Mouse (Mus musculus): ENCODE data around the gene Dhfr. TPM values are rescaled to one million over a fixed set of nuclear protein-coding genes. Genes with fewer than 3 reads are reported as not detected.

Dhfr gene
- polyA plus RNA-seq, 1 experiment from 2014 or later, result 5.5 TPM

GRCm38 (mm10) chr13:92330621-92331020 is 23.9 kb upstream of the Dhfr start:
- no peak overlapping the region for H3K4me2 ChIP-seq (replicated peaks; ENCODE audit: low read depth)
- no peaks in the 10 kb centered on the region for H3K9me3 ChIP-seq (ENCODE audit: control insufficient read depth, low read length)
- 0 out of 2 replicates have a peak, but pooled peaks cover 3% of the 10 kb centered on the region for H3K36me3 ChIP-seq (ENCODE audit: control insufficient read depth, insufficient read depth, low read length)
- ATAC-seq (ENCODE audit: low FRiP score, low TSS enrichment), result no peak
- TF ChIP-seq CTCF (IDR thresholded peaks at IDR 0.05; ENCODE audit: low read depth) (no peak), EP300 (optimal IDR thresholded peaks at IDR 0.05) (no peak)
- H3K4me1 ChIP-seq (replicated peaks; ENCODE audit: control insufficient read depth, insufficient read depth), result no peaks in the 10 kb centered on the region
- H3K9ac ChIP-seq (ENCODE audit: low read length), result no peak overlapping the region
- DNase-seq (ENCODE audit: low spot score), result no peak
- 91% methylated on average over 3 of the region's 3 CpGs for WGBS
- no peak overlapping the region for H3K4me3 ChIP-seq (ENCODE audit: low read depth, low read length)
- no peak overlapping the region for H3K27ac ChIP-seq (replicated peaks)
- H3K27me3 ChIP-seq (ENCODE audit: control insufficient read depth, insufficient read depth, low read length), result no peaks in the 10 kb centered on the region

DNA sequence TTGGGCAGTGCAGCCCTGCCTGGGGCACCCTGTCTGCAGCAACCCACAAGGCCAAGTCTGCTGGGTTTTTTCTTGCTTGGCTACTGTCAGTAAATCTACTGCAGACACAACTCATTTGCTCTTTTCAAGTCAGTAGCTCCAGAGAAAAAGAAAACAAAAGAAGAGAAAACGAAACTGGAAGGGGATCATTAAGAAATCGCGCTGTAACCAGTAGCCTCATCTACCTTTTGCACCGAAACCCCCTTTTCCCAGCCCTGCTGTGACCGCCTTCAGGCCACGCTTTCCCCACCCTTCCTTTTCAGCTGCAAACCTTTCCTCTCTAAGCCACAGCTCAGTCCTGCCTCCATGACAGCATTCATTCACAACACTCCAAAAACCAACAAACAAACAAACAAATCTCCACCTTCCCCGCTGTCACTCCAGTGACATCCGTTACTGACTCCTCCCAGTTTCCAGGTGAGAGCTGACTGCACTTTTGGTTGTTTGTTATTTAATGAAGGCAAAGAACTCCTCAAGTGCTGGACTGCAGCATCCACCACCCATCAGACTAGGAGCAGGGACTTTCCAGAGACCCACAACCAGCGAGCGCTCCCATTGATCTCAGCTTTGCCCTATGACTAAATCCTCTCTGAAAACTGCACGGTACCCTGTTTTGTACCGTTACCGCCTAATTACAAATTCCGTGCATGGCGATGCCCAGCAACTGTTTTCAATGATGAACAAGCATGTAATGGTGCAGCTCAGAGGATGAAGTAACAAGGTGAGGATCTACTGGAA is 22.2 kb upstream of the Dhfr start:
- ATAC-seq (ENCODE audit: low FRiP score, low TSS enrichment) (no peak), DNase-seq (ENCODE audit: low spot score) (no peak)
- Histone ChIP-seq H3K27me3 (ENCODE audit: control insufficient read depth, insufficient read depth, low read length) (no peaks in the 10 kb centered on the region), H3K27ac (replicated peaks) (no peak overlapping the region), H3K36me3 (ENCODE audit: control insufficient read depth, insufficient read depth, low read length) (0 out of 2 replicates have a peak, but pooled peaks cover 3% of the 10 kb centered on the region), H3K9ac (ENCODE audit: low read length) (no peak overlapping the region), H3K4me3 (ENCODE audit: low read depth, low read length) (no peak overlapping the region), H3K9me3 (ENCODE audit: control insufficient read depth, low read length) (no peaks in the 10 kb centered on the region), H3K4me1 (replicated peaks; ENCODE audit: control insufficient read depth, insufficient read depth) (no peaks in the 10 kb centered on the region), H3K4me2 (replicated peaks; ENCODE audit: low read depth) (no peak overlapping the region)
- 85% methylated on average over 15 of the region's 15 CpGs for WGBS
- TF ChIP-seq EP300 (optimal IDR thresholded peaks at IDR 0.05) (no peak), CTCF (IDR thresholded peaks at IDR 0.05; ENCODE audit: low read depth) (no peak)

GRCm38 (mm10) chr13:92336857-92337256 is 17.7 kb upstream of the Dhfr start:
- H3K27ac ChIP-seq (replicated peaks), result no peak overlapping the region
- H3K9me3 ChIP-seq (ENCODE audit: control insufficient read depth, low read length), result no peaks in the 10 kb centered on the region
- DNase-seq (ENCODE audit: low spot score) (no peak), ATAC-seq (ENCODE audit: low FRiP score, low TSS enrichment) (no peak)
- H3K4me1 ChIP-seq (replicated peaks; ENCODE audit: control insufficient read depth, insufficient read depth), result no peaks in the 10 kb centered on the region
- H3K4me3 ChIP-seq (ENCODE audit: low read depth, low read length), result no peak overlapping the region
- no peak overlapping the region for H3K4me2 ChIP-seq (replicated peaks; ENCODE audit: low read depth)
- H3K27me3 ChIP-seq (ENCODE audit: control insufficient read depth, insufficient read depth, low read length), result no peaks in the 10 kb centered on the region
- H3K9ac ChIP-seq (ENCODE audit: low read length), result no peak overlapping the region
- 86% methylated on average over 1 of the region's 1 CpGs for WGBS
- TF ChIP-seq CTCF (IDR thresholded peaks at IDR 0.05; ENCODE audit: low read depth) (no peak), EP300 (optimal IDR thresholded peaks at IDR 0.05) (no peak)
- peaks cover 3% of the 10 kb centered on the region; the same call in 1 of the 2 replicates for H3K36me3 ChIP-seq (ENCODE audit: control insufficient read depth, insufficient read depth, low read length)

DNA sequence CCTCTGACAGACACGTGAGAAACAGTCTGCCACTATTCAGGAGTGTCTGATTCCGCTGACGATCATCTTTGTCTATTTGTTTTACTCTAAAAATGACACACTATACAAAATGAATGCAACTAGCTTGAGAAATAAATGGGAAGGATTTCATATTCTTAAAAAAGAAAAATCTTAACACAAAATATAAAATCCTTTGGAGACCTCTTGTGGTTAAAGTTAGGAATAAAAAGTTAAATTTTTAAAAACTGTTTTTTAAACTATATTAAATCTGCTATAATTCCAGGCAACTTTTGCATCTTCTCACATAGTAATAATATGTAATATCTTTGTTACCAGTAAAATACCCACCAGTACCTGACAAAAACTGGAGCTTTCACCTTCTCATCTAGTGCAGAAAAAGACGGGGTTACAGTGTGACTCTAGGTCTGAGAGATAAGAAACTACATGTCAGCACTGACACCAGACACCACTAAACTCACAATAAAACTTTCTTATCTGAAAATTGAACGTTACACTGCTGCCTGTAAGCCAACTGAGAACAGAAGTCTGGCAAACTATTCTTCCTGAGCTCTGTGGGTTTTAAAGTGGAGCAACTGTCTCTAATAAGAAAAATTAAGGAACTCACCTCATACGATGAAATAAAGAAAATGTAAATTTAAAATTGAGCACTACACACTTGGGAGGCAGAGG is 16.6 kb upstream of the Dhfr start:
- ATAC-seq (ENCODE audit: low FRiP score, low TSS enrichment), result no peak
- Histone ChIP-seq H3K27ac (replicated peaks) (no peak overlapping the region), H3K4me1 (replicated peaks; ENCODE audit: control insufficient read depth, insufficient read depth) (no peaks in the 10 kb centered on the region), H3K9ac (ENCODE audit: low read length) (no peak overlapping the region), H3K27me3 (ENCODE audit: control insufficient read depth, insufficient read depth, low read length) (no peaks in the 10 kb centered on the region), H3K4me2 (replicated peaks; ENCODE audit: low read depth) (no peak overlapping the region), H3K9me3 (ENCODE audit: control insufficient read depth, low read length) (no peaks in the 10 kb centered on the region), H3K36me3 (ENCODE audit: control insufficient read depth, insufficient read depth, low read length) (peaks cover 3% of the 10 kb centered on the region; the same call in 1 of the 2 replicates), H3K4me3 (ENCODE audit: low read depth, low read length) (no peak overlapping the region)
- DNase-seq (ENCODE audit: low spot score), result no peak
- 75% methylated on average over 6 of the region's 6 CpGs for WGBS
- TF ChIP-seq CTCF (IDR thresholded peaks at IDR 0.05; ENCODE audit: low read depth), result peak; percentile 27; the same call in 1 of the 2 replicates
- TF ChIP-seq EP300 (optimal IDR thresholded peaks at IDR 0.05), result no peak

- WGBS, result 89% methylated on average over 3 of the region's 3 CpGs
- Histone ChIP-seq H3K36me3 (ENCODE audit: control insufficient read depth, insufficient read depth, low read length) (no peaks in the 10 kb centered on the region; the same call in 1 of the 2 replicates), H3K9me3 (ENCODE audit: control insufficient read depth, low read length) (no peaks in the 10 kb centered on the region), H3K27me3 (ENCODE audit: control insufficient read depth, insufficient read depth, low read length) (no peaks in the 10 kb centered on the region), H3K4me1 (replicated peaks; ENCODE audit: control insufficient read depth, insufficient read depth) (no peaks in the 10 kb centered on the region), H3K27ac (replicated peaks) (no peak overlapping the region), H3K9ac (ENCODE audit: low read length) (no peak overlapping the region), H3K4me3 (ENCODE audit: low read depth, low read length) (no peak overlapping the region), H3K4me2 (replicated peaks; ENCODE audit: low read depth) (no peak overlapping the region)
- TF ChIP-seq CTCF (IDR thresholded peaks at IDR 0.05; ENCODE audit: low read depth), result no peak
- no peak for TF ChIP-seq EP300 (optimal IDR thresholded peaks at IDR 0.05)
- DNase-seq (ENCODE audit: low spot score) (no peak), ATAC-seq (ENCODE audit: low FRiP score, low TSS enrichment) (no peak)
Observed at GRCm38 (mm10) chr13:92339787-92340186, 14.7 kb upstream of the Dhfr start.

GRCm38 (mm10) chr13:92344033-92344432 is 10.5 kb upstream of the Dhfr start:
- 91% methylated on average over 8 of the region's 8 CpGs for WGBS
- no peaks in the 10 kb centered on the region; the same call in 1 of the 2 replicates for H3K36me3 ChIP-seq (ENCODE audit: control insufficient read depth, insufficient read depth, low read length)

More at GRCm38 (mm10) chr13:92344033-92344432, 10.5 kb upstream of the Dhfr start:
- no peak for DNase-seq (ENCODE audit: low spot score)
- H3K4me2 ChIP-seq (replicated peaks; ENCODE audit: low read depth), result no peak overlapping the region
- no peaks in the 10 kb centered on the region for H3K4me1 ChIP-seq (replicated peaks; ENCODE audit: control insufficient read depth, insufficient read depth)
- H3K9ac ChIP-seq (ENCODE audit: low read length), result no peak overlapping the region
- ATAC-seq (ENCODE audit: low FRiP score, low TSS enrichment), result no peak
- no peak overlapping the region for H3K27ac ChIP-seq (replicated peaks)
- H3K27me3 ChIP-seq (ENCODE audit: control insufficient read depth, insufficient read depth, low read length), result no peaks in the 10 kb centered on the region
- no peaks in the 10 kb centered on the region for H3K9me3 ChIP-seq (ENCODE audit: control insufficient read depth, low read length)
- H3K4me3 ChIP-seq (ENCODE audit: low read depth, low read length), result no peak overlapping the region
- TF ChIP-seq EP300 (optimal IDR thresholded peaks at IDR 0.05) (no peak), CTCF (IDR thresholded peaks at IDR 0.05; ENCODE audit: low read depth) (no peak)

Data from stomach, postnatal 0 days (tissue).